Mouse (Mus musculus) lung, adult 2 months (tissue): ENCODE measurements at regions not wholly inside any gene's neighbourhood (a gene's known extent, or its start where the extent isn't known, plus 50 kb on each side); places are given as distances from the start of the nearest gene placed in this dataset.

Experiments
- CTCF ChIP-seq: fragments of 200-500 bp; IDR thresholded peaks from 2 replicates; pipeline ENCODE4 v1.5.1; 2011; ENCODE audit warnings: mild to moderate bottlenecking, low read length, control low read depth; ENCODE audit not compliant: insufficient read depth
- POLR2A ChIP-seq: fragments of 200-500 bp; IDR thresholded peaks from 2 replicates; pipeline ENCODE4 v1.6.1; 2011; ENCODE audit warnings: low read depth, mild to moderate bottlenecking, control low read depth, low read length, borderline replicate concordance; ENCODE audit errors: extremely low read depth

DNA sequence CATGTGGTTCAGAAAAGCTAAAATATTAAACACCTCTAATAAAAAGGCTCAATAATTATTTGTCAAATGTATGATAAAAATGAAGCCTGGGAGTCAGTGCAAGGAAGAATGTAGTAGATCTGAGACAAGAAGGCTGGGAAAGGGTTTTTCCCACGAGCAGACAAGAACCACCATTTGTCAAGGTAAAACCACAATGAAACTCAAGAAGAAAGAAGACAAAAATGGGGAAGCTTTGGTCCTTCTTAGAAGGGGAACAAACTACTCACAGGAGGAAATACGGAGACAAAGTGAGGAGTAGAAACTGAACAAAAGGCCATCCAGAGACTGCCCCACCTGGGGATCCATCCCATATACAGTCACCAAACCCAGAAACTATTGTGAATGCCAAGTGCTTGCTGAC lies 420.0 kb downstream of the Hs3st1 start:
- no peak for TF ChIP-seq POLR2A
- TF ChIP-seq CTCF, result no peak
